Comparison of ENCODE assay signal across 29 mouse cellular contexts in genomic region chr11:101675349-101675748, GRCm38 (mm10). TPM values are rescaled to one million over a fixed set of nuclear protein-coding genes. Genes with fewer than 3 reads are reported as not detected.
A peak's percentile ranks its signal among the peaks of the same experiment; 100 is the strongest.
DNase-seq lines count a peak whose midpoint lies in the region; ATAC-seq and TF ChIP-seq lines count a peak whose summit lies in the region.
"Had no signal": no experiment of that assay in that cellular context is flagged by ENCODE, and none has a peak within 500 bp of the region (broad histone marks: within the 10 kb centered on the region; RNA-seq: fewer than 3 reads in every experiment).

No protein-coding gene starts in this region.

- intact Hi-C loops in heart, adult 2 months (cut with DNase I) = no loop called here

- no peaks in the 10 kb centered on the region for H3K36me3 ChIP-seq in liver, adult 2 months (ENCODE audit: control insufficient read depth, insufficient read depth, low read length)
- no peaks in the 10 kb centered on the region for H3K36me3 ChIP-seq in liver, embryonic 11.5 days (ENCODE audit: control insufficient read depth, insufficient read depth, low read length)
- no peaks in the 10 kb centered on the region for H3K36me3 ChIP-seq in intestine, embryonic 16.5 days (ENCODE audit: control insufficient read depth, insufficient read depth, low read length)
- H3K36me3 ChIP-seq in heart, adult 2 months (ENCODE audit: control insufficient read depth, insufficient read depth, low read length) = no peaks in the 10 kb centered on the region
- H3K36me3 ChIP-seq: hindbrain, embryonic 13.5 days; midbrain, embryonic 13.5 days; neural tube, embryonic 13.5 days; stomach, embryonic 15.5 days had no signal

- no peak for TF ChIP-seq EP300 in heart, adult 2 months (IDR thresholded peaks at IDR 0.05; ENCODE audit: insufficient read depth, low read depth, low read length)

- no peaks in the 10 kb centered on the region for H3K9me3 ChIP-seq in liver, embryonic 11.5 days (ENCODE audit: control insufficient read depth, low read length)
- H3K9me3 ChIP-seq in intestine, embryonic 16.5 days (ENCODE audit: control insufficient read depth, low read length) = no peaks in the 10 kb centered on the region
- H3K9me3 ChIP-seq: hindbrain, embryonic 13.5 days; midbrain, embryonic 13.5 days; neural tube, embryonic 13.5 days; stomach, embryonic 15.5 days had no signal

- TF ChIP-seq CTCF in liver, adult 2 months (IDR thresholded peaks at IDR 0.05; ENCODE audit: low read depth, low read length) = no peak
- TF ChIP-seq CTCF in heart, adult 2 months (IDR thresholded peaks at IDR 0.05) = no peak

- peaks cover 9% of the 10 kb centered on the region for H3K4me1 ChIP-seq in liver, adult 2 months (ENCODE audit: control insufficient read depth, insufficient read depth, low read length)
- peaks cover 19% of the 10 kb centered on the region for H3K4me1 ChIP-seq in liver, embryonic 11.5 days (replicated peaks; ENCODE audit: control insufficient read depth, insufficient read depth, low read length)
- H3K4me1 ChIP-seq in intestine, embryonic 16.5 days (ENCODE audit: control insufficient read depth, insufficient read depth, low read length) = peaks cover 12% of the 10 kb centered on the region
- H3K4me1 ChIP-seq in heart, adult 2 months (ENCODE audit: control insufficient read depth, insufficient read depth, low read length) = peaks cover 10% of the 10 kb centered on the region
- H3K4me1 ChIP-seq: hindbrain, embryonic 13.5 days; midbrain, embryonic 13.5 days had no signal

- H3K4me2 ChIP-seq in liver, embryonic 11.5 days = no peak overlapping the region
- H3K4me2 ChIP-seq in intestine, embryonic 16.5 days (ENCODE audit: low read depth, low read length) = no peak overlapping the region
- H3K4me2 ChIP-seq: heart, embryonic 11.5 days; hindbrain, embryonic 13.5 days; midbrain, embryonic 13.5 days; neural tube, embryonic 13.5 days; stomach, embryonic 15.5 days had no signal

- DNase-seq in liver, adult 2 months (ENCODE audit: extremely low read depth, low read depth, low spot score) = peak; percentile 87
- no peak for DNase-seq in liver, embryonic 11.5 days (ENCODE audit: low spot score)
- DNase-seq in kidney, postnatal 10 days = peak; percentile 55
- peak; percentile 78 for DNase-seq in yolk sac, embryonic 10.5 days (ENCODE audit: low spot score)
- no peak for DNase-seq in heart, adult 2 months
- DNase-seq in cerebellum, adult 11 months = no peak
- DNase-seq: adrenal gland, adult 2 months; adrenal gland, postnatal 36 days; cerebellum, adult 9-10 months; cerebellum, postnatal 36 days; gastrocnemius, postnatal 14 days; heart, adult 11 months; heart, postnatal 4 days; layer of hippocampus, adult 9-11 months; liver; lung, adult 18-20 months; right cerebral cortex, postnatal 14 days; thymus, postnatal 14 days had no signal

- H3K27me3 ChIP-seq in liver, adult 2 months (ENCODE audit: control insufficient read depth, insufficient read depth, low read length) = no peaks in the 10 kb centered on the region
- no peaks in the 10 kb centered on the region for H3K27me3 ChIP-seq in liver, embryonic 11.5 days (replicated peaks; ENCODE audit: control insufficient read depth, insufficient read depth, low read length)
- H3K27me3 ChIP-seq in intestine, embryonic 16.5 days (replicated peaks; ENCODE audit: control insufficient read depth, insufficient read depth, low read length) = no peaks in the 10 kb centered on the region
- H3K27me3 ChIP-seq in heart, adult 2 months (ENCODE audit: control insufficient read depth, insufficient read depth, low read length) = no peaks in the 10 kb centered on the region
- H3K27me3 ChIP-seq: hindbrain, embryonic 13.5 days; midbrain, embryonic 13.5 days; neural tube, embryonic 13.5 days; stomach, embryonic 15.5 days had no signal

- H3K27ac ChIP-seq in liver, adult 2 months (replicated peaks; ENCODE audit: insufficient read depth, low read depth, low read length) = peak overlapping the region; percentile 73
- H3K27ac ChIP-seq in liver, embryonic 11.5 days (ENCODE audit: low read depth, low read length) = no peak overlapping the region
- peak overlapping the region; percentile 25; the same call in 1 of the 2 replicates for H3K27ac ChIP-seq in intestine, embryonic 16.5 days (ENCODE audit: low read length)
- H3K27ac ChIP-seq in heart, adult 2 months = no peak overlapping the region; the same call in 1 of the 2 replicates
- H3K27ac ChIP-seq: hindbrain, embryonic 13.5 days; macrophage; midbrain, embryonic 13.5 days; neural tube, embryonic 13.5 days; stomach, embryonic 15.5 days had no signal

- no peaks in the 10 kb centered on the region for H3K79me2 ChIP-seq in liver, adult 2 months (ENCODE audit: control insufficient read depth, insufficient read depth, low read length)
- no peaks in the 10 kb centered on the region for H3K79me2 ChIP-seq in heart, adult 2 months (replicated peaks; ENCODE audit: control insufficient read depth, insufficient read depth, low read length)

- no peak overlapping the region for H3K4me3 ChIP-seq in liver, adult 2 months (ENCODE audit: insufficient read depth, low read depth, low read length)
- H3K4me3 ChIP-seq in liver, embryonic 11.5 days (ENCODE audit: low read depth, low read length) = no peak overlapping the region
- H3K4me3 ChIP-seq in intestine, embryonic 16.5 days (ENCODE audit: low read length) = no peak overlapping the region
- no peak overlapping the region for H3K4me3 ChIP-seq in heart, adult 2 months
- H3K4me3 ChIP-seq: hindbrain, embryonic 13.5 days; midbrain, embryonic 13.5 days; neural tube, embryonic 13.5 days; stomach, embryonic 15.5 days had no signal

- peak overlapping the region; percentile 40 for H3K9ac ChIP-seq in liver, adult 2 months (ENCODE audit: low read depth, low read length)
- no peak overlapping the region for H3K9ac ChIP-seq in liver, embryonic 11.5 days (ENCODE audit: low read depth, low read length)
- no peak overlapping the region for H3K9ac ChIP-seq in intestine, embryonic 16.5 days (ENCODE audit: low read depth, low read length)
- no peak overlapping the region for H3K9ac ChIP-seq in heart, adult 2 months (ENCODE audit: low read depth, low read length)
- H3K9ac ChIP-seq: hindbrain, embryonic 13.5 days; midbrain, embryonic 13.5 days; neural tube, embryonic 13.5 days; stomach, embryonic 15.5 days had no signal

- no peak for TF ChIP-seq POLR2A in liver, adult 2 months (IDR thresholded peaks at IDR 0.05; ENCODE audit: extremely low read depth, insufficient read depth, low read length)
- no peak for TF ChIP-seq POLR2A in heart, adult 2 months (IDR thresholded peaks at IDR 0.05; ENCODE audit: insufficient read depth, low read depth, low read length)

- ATAC-seq in liver, embryonic 11.5 days (replicated peaks; ENCODE audit: low FRiP score) = no peak
- peak; percentile 69 for ATAC-seq in intestine, embryonic 16.5 days
- ATAC-seq: activated CD4-positive, CD25-positive, alpha-beta regulatory T cell, adult 4 months; CD4-positive, CD25-positive, alpha-beta regulatory T cell, adult 4 months; forebrain, embryonic 14.5 days; lung, postnatal 0 days; midbrain, embryonic 13.5 days had no signal

- 26% methylated on average over 4 of the region's 4 CpGs for WGBS in liver, adult 2 months
- WGBS in liver, embryonic 11.5 days = 89% methylated on average over 4 of the region's 4 CpGs
- WGBS in intestine, embryonic 16.5 days = 81% methylated on average over 4 of the region's 4 CpGs
- 80% methylated on average over 4 of the region's 4 CpGs for WGBS in heart, adult 2 months

RNA-seq across cellular contexts. Expression of gene Arl4d, which starts 10.0 kb away (rescaled TPM):
- 55.4 and 87.9 TPM in 2 replicates for total RNA-seq in liver, adult 2 months (2014; rRNA removed)
- 21.0 and 22.4 TPM in 2 replicates for polyA plus RNA-seq in liver, adult 2 months (2012; rRNA removed)
- polyA plus RNA-seq in liver, embryonic 11.5 days (2014; fragmentation: Nextera tagmentation; extraction: Ambion mirVana) = 3.6 and 3.9 TPM in 2 replicates
- 6.6 and 6.9 TPM in 2 replicates for polyA plus RNA-seq in intestine, embryonic 16.5 days (2015; fragmentation: Nextera tagmentation; extraction: Ambion mirVana)
- total RNA-seq in heart, adult 2 months (2021) = 10 to 100 TPM; 18.9 to 23.5 TPM
- 23.4 and 27.8 TPM in 2 replicates for polyA plus RNA-seq in heart, adult 2 months (2012; rRNA removed)
- polyA plus RNA-seq: CD4-positive, CD25-positive, alpha-beta regulatory T cell, adult 4 months had no signal

RNA-seq across cellular contexts. Expression of gene Rdm1, which starts 48.4 kb away (rescaled TPM):
- 10.3 and 12.9 TPM in 2 replicates for total RNA-seq in liver, adult 2 months (2014; rRNA removed)
- polyA plus RNA-seq in liver, adult 2 months (2012; rRNA removed) = 12.1 and 12.4 TPM in 2 replicates
- polyA plus RNA-seq in liver, embryonic 11.5 days (2014; fragmentation: Nextera tagmentation; extraction: Ambion mirVana) = 13.8 and 15.3 TPM in 2 replicates
- polyA plus RNA-seq in intestine, embryonic 16.5 days (2015; fragmentation: Nextera tagmentation; extraction: Ambion mirVana) = 36.3 and 41.7 TPM in 2 replicates
- 10 to 100 TPM; 45.6 to 49.5 TPM for total RNA-seq in heart, adult 2 months (2021)
- polyA plus RNA-seq in heart, adult 2 months (2012; rRNA removed) = 42.3 and 49.8 TPM in 2 replicates

RNA-seq across cellular contexts. Expression of gene Dhx8, which starts 57.4 kb away (rescaled TPM):
- 7.7 and 10.5 TPM in 2 replicates for total RNA-seq in liver, adult 2 months (2014; rRNA removed)
- polyA plus RNA-seq in liver, adult 2 months (2012; rRNA removed) = 4.7 and 5.5 TPM in 2 replicates
- polyA plus RNA-seq in liver, embryonic 11.5 days (2014; fragmentation: Nextera tagmentation; extraction: Ambion mirVana) = 37.6 and 38.8 TPM in 2 replicates
- 21.4 and 23.0 TPM in 2 replicates for polyA plus RNA-seq in intestine, embryonic 16.5 days (2015; fragmentation: Nextera tagmentation; extraction: Ambion mirVana)
- 10 to 100 TPM; 16.0 to 17.1 TPM for total RNA-seq in heart, adult 2 months (2021)
- 7.2 and 10.7 TPM in 2 replicates for polyA plus RNA-seq in heart, adult 2 months (2012; rRNA removed)

Comparison
In these comparisons a context has a peak if more than half of its experiments do, and no peak if none do; other contexts are left out.
1. DNase-seq: peak in liver, adult 2 months (single experiment), kidney, postnatal 10 days (single experiment) and yolk sac, embryonic 10.5 days (single experiment); none in liver, embryonic 11.5 days (single experiment), heart, adult 2 months (0 of 2) and cerebellum, adult 11 months (single experiment).
2. H3K27ac ChIP-seq: peak in liver, adult 2 months (single experiment) and intestine, embryonic 16.5 days (single experiment); none in liver, embryonic 11.5 days (single experiment) and heart, adult 2 months (single experiment).